Mouse (Mus musculus) mouse embryonic stem cell (cell line): ENCODE measurements around the gene Tlr6.

Source experiments
- in situ Hi-C, 2 experiments: fragments of 300-500 bp; cut with MboI; formaldehyde crosslinking; loops; 1 replicate in 1 of 2; 3 replicates in 1 of 2; pipeline ENCODE4 v1.14.3; 2019 to 2020; ENCODE audit warnings: low sequenced_read_pairs in 2 of 2, low pct_unique_long_range_greater_than_20kb in 1 of 2, mixed read lengths in 1 of 2; ENCODE audit not compliant: unreplicated experiment in 1 of 2

Tlr6 gene

DNA sequence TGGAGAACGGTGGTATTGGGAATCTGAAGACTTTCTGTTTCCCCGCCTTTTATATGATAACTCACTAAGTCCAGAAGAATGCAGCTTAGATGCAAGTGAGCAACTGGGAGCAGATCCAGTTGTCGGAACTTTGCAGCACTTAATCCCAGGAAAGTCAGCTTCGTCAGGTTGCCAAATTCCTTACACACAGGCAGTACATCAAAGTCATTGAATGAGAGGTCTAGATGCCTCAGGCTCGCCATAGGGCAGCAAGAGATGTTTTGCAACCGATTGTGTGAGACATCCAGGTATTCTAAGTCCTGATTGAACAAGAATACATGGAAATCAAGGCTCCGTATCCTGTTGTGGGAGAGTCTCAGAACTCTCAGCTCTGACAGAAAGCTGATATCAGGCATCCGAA, 5.0 kb downstream of the Tlr6 start:
- in situ Hi-C loops = no loop called here

DNA sequence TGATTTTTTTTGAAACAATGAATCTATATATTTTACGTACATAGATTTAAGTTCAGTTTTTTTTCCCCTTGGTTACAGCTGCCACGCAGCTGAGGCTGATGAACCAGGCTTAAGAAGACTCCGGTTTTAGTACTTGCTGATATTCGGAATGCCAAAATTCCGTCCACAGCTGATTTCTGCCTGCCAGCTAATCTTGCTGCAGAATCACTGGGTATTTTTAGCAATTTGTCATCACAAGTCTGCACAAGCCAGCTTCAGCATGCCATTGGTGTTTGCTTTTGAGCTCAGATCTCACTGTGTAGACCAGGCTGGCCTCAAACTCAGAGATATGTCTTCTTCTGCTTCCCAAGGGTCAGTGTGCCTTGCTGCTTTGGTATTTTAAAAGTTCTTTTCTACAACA, 8.4 kb downstream of the Tlr6 start:
- in situ Hi-C loops = no loop called here

DNA sequence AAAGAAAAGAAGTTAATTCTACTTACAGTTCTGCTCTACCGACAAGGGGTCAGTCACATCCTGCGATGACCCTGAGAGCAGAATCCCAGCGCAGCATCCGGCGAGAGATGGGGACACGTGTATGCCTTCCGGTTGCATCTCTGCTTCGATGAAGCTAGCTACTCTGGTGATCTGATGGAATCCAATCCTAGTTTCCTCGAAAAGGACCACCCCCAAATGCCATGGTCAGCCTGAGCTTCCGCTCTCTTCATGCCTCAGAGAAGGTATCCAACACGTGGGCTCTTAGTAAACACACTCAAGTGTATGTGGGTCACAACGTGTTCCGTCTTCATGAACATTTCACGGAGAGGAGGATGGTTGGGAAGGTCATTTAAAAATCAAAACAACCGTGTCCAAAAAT, 27.1 kb downstream of the Tlr6 start:
- in situ Hi-C loops = no loop called here

DNA sequence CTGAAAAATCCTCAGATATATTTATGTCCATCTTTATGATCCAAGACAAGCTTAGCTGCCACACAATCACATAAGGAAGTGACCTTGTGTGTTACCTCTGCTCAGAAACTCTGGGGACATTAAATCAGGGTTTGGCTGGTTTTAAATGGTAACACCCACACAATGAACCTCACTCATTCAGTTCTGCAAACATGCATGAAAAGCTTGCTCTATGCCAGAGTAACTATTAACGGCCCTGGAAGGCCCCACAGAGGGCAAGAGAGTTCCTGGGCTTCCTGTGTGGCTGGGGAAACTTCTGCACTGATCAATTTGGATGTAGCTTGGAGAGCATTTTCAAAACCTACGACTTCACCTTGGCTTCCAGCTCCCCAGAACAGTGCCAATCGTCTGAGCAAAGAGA, 27.7 kb downstream of the Tlr6 start:
- in situ Hi-C loops = no loop called here

DNA sequence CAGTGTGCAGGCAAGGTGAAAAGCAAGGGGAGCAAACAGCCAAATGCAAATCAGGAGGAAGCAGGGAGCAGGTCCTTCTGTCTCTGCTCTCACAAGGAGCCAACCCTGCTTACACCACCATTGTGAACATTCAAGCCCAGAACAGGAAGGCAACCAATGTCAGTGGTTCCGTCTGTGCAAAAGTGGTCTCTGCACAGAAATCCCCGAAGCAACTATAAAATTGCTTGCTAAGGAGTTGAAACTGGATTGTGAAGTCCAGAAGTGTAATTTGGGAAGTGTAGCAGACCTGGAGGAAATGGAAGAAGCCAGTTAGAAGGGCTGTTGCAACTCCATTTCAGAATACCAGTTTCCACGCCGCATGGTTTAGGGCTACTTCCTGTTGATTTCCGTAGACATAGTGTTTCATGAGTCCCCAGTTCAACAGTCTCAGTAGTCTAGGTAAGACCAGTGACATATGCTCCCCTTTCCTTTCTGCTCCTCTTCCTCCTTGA, 37.0 kb downstream of the Tlr6 start:
- in situ Hi-C loops = no loop called here

DNA sequence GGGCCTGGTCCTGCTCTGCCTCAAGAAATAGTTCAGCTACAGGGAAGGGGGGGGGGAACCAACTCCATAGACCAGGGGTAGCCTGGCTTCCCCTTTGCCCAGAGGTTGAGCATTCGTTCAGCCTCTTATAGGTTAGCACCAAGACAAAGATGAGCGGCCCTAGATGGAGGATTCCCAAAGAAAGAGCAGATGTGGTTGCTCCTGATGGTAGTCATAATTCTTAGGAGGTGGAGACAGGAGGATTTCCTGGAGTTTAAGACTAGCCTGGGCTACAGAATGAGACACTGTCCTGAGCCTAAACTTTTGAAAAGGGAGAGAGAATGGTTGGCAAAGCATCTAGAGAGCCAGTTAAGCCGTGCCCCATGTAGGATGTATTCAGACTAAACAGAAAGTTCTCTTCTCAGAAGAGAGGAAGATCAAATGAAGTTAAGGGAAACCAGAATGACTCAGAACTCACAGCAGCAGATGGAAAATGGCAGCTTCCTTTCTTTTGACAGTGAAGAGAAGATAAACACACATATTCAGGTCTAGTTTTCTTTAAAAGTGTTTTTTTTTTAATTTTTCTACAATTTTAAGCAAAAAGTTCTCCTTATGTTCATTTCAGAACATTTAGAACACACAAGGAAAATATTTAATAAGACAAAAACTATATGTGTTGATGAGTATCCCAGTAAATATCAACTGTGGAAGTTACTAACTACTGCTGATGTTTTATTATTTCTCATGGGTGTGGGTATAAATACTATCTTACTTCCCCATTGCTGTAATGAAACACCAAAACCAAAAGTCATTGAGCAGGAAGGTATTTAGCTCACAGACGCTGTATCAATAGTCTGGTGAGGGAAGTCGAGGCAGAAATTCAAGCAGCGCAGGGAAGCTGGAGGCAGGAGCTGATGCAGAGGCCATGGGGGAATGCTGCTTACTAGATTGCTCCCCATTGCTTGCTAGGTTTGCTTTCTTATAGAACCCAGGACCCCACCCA, 41.0 kb downstream of the Tlr6 start:
- in situ Hi-C loops = no loop called here

DNA sequence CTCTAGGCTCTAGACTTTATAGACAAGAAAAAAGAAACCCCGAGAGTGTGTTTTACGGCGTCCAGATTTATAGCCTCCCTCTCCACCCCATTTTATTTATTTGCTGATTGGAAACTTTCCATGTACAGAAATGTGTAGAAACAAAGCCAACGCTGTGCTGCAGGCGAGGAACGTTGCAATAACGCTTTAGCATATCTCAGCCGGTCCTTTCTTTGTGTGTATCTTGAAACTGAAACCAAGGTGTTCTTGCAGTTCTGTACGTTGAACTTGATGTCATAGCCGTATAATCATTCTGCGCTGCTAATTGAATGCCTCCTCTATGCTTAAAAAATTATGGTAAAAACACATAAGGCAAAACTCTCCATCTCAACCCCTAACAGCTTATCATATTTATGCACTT, 42.2 kb downstream of the Tlr6 start:
- in situ Hi-C loops = no loop called here

DNA sequence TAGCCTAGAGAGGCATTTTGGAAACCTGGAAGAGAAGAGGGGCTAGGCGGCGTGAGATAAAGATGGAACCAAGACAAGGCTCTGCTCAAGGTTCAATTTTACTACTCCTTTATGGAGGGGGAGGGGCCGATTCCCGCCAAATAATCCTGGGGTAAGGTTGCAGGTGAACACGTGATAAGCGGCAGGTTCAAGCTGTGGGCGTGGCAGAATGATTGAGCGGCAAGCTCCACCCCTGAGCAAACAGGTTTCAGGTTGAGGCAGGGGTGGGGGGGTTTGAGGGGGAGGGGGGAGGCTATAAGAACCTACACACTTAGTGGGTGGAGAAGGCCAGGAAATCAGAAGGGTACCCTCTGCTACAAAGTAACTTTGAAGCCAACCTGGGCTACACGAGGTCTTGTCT, 42.7 kb downstream of the Tlr6 start:
- in situ Hi-C loops = no loop called here

DNA sequence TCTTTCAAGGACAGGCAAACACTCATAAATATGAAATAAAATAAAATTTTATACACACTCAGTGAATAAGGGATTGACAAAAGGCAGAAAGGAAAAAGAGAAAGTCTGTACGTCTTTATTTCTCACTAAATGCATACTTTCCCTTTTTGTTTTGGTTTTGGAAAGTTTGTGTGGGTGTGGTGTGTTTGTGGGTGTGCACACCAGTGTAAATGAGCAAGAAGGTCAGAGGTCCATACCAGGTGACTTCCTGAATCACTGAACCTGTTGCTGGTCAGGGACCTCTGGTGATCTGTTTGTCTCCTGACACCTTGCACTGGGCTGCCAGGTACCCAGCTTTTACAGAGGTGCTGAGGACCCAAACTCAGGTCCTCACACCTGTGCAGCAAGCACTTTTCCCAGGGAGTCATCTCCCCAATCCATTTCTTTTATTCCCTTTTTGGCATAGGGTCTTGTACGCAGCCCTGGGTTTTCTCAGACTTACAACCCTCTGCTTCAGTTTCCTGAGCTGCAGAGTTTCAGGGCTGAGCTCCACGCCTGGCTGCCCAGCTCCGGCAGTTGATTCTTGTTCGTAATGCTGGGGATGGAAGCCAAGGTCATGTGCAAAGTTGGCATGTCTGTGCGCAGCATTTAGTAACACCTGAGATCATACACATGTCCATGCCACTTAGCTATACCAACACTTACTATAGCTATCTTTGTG, 51.2 kb downstream of the Tlr6 start:
- in situ Hi-C loops = no loop called here

DNA sequence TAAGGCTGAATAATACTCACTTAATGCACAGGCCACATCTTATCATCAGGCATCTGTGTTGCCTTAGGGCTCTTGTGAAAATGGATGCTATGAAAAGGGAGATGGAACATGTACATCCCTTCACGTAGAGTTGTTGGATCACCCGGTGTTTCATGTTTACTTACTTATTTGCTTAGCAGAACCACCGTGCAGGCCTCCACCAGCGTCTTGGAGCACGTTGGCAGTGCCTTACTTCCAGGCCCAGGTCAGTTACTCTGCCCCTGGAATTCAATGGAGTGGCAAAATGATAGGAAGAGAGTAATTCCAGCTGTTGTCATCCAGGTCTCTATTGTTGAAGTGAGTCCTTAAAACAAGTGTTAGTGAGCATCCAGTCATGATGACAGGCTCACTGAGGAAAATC, 52.0 kb downstream of the Tlr6 start:
- in situ Hi-C loops = no loop called here

DNA sequence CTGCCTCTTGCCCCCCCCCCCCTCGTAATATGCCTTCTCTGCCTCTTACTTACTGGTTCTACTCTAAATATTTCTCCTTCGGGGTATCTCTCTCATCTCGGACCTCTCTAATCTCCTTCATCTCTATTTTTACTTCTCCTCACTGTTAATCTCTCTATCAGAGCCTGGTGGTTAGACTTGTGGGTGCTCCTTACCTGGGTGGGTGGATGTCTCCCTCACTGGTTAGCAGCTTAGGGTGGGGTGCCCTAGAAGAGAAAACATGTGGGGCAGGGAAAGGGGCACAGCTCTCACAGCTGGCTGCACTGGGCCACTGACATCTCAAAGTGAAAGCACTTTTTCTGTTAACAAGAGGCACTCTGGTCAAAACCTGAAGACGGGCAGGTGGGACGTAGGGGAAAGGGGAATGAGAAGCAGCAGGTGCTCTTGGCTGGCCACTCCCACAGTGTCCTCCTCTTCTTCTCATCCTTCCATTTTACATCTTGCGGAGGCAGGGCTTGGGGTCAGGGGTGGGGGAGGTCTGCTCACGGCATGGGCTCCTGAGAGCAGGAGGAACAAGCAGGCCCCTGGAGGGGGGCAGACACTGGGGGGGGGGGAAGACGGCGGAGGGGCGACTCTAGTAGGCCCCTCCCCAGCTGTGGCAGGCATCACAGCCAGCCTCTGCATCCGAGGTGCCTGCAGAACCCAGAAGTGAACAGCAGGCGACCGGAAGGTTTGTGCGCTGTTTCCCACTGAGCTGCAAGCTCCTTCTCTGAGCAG, 54.2 kb downstream of the Tlr6 start:
- in situ Hi-C loops = no loop called here
